In genomic region chr1:121518609-121519008, GRCm38 (mm10) we compare ENCODE assay signal across 25 mouse cellular contexts. TPM values are rescaled to one million over a fixed set of nuclear protein-coding genes. Genes with fewer than 3 reads are reported as not detected.
"Had no signal": no experiment of that assay in that cellular context is flagged by ENCODE, and none has a peak within 500 bp of the region (broad histone marks: within the 10 kb centered on the region; RNA-seq: fewer than 3 reads in every experiment).

No protein-coding gene starts in this region.

- DNase-seq: cerebellum, adult 9-10 months; cerebellum, adult 9-11 months; cerebellum, postnatal 10 days; cerebellum, postnatal 14 days; cerebellum, postnatal 25 days; cerebellum, postnatal 36 days; embryo, embryonic 11 days; forebrain, postnatal 0 days; gastrocnemius, adult 2 months; gastrocnemius, postnatal 10 days; gastrocnemius, postnatal 14 days; gastrocnemius, postnatal 25 days; gastrocnemius, postnatal 36 days; heart, adult 11 months; heart, adult 18-20 months; heart, adult 2 months had no signal

- ATAC-seq: forebrain, embryonic 13.5 days; forebrain, embryonic 14.5 days; forebrain, embryonic 15.5 days; forebrain, embryonic 16.5 days; forebrain, postnatal 0 days had no signal

- H3K27me3 ChIP-seq: embryonic facial prominence, embryonic 12.5 days; embryonic facial prominence, embryonic 13.5 days; embryonic facial prominence, embryonic 15.5 days; forebrain, embryonic 12.5 days; forebrain, embryonic 13.5 days; forebrain, embryonic 15.5 days had no signal

RNA-seq across cellular contexts. Expression of gene Htr5b, which starts 9.7 kb away (rescaled TPM):
- polyA plus RNA-seq: erythroblast, embryonic 14.5 days; forebrain, embryonic 12.5 days; forebrain, embryonic 13.5 days; heart, adult 2 months had no signal
